Mouse (Mus musculus) heart, embryonic 12.5 days (tissue): ENCODE data around the gene Krt88. TPM values are rescaled to one million over a fixed set of nuclear protein-coding genes. Genes with fewer than 3 reads are reported as not detected.

Source experiments
- ATAC-seq: fragments of 200-750 bp; cut with Nextera tagmentation; 2 replicates; pipeline ENCODE4 v1.8.0; 2017; ENCODE audit warnings: moderate TSS enrichment, moderate library complexity; ENCODE audit not compliant: insufficient number of reproducible peaks, low FRiP score
- H3K27ac ChIP-seq: fragments of 300-500 bp; sonication (generic); 2 replicates; pipeline ENCODE4 v1.5.1; 2016; ENCODE audit warnings: mild to moderate bottlenecking, moderate library complexity; ENCODE audit not compliant: poor library complexity, severe bottlenecking
- H3K27me3 ChIP-seq: fragments of 300-500 bp; sonication (generic); replicated peaks from 2 replicates; pipeline ENCODE4 v1.6.1; 2016; ENCODE audit warnings: mild to moderate bottlenecking, moderate library complexity
- H3K36me3 ChIP-seq: fragments of 300-500 bp; sonication (generic); 2 replicates; pipeline ENCODE4 v1.6.1; 2016; ENCODE audit warnings: mild to moderate bottlenecking, moderate library complexity
- H3K4me1 ChIP-seq: fragments of 300-500 bp; sonication (generic); replicated peaks from 2 replicates; pipeline ENCODE4 v1.6.1; 2016; ENCODE audit warnings: mild to moderate bottlenecking
- H3K4me2 ChIP-seq: fragments of 300-500 bp; sonication (generic); 2 replicates; pipeline ENCODE4 v1.6.1; 2016; ENCODE audit warnings: mild to moderate bottlenecking, moderate library complexity
- H3K4me3 ChIP-seq: fragments of 300-500 bp; sonication (generic); 2 replicates; pipeline ENCODE4 v1.5.1; 2016; ENCODE audit warnings: mild to moderate bottlenecking
- H3K9ac ChIP-seq: fragments of 300-500 bp; sonication (generic); 2 replicates; pipeline ENCODE4 v1.6.1; 2016; ENCODE audit warnings: mild to moderate bottlenecking, moderate library complexity
- H3K9me3 ChIP-seq: fragments of 300-500 bp; sonication (generic); replicated peaks from 2 replicates; pipeline ENCODE4 v1.6.1; 2016; ENCODE audit warnings: mild to moderate bottlenecking, moderate library complexity
- WGBS: fragments of 180-500 bp; shearing (Covaris S2); methylation state at CpG from one replicate; pipeline ENCODE4 v1.1.7; 2016; 5-methylcytosine and 5-hydroxymethylcytosine counted together
- polyA plus RNA-seq: library from polyadenylated mRNA; unstranded; fragments of >200 nt; fragmentation: Nextera tagmentation; extraction: Ambion mirVana; gene quantifications from 2 replicates; pipeline ENCODE4 v1.2.1, GENCODE M21; 2016

Krt88 gene
- polyA plus RNA-seq = not detected in 2 replicates

DNA sequence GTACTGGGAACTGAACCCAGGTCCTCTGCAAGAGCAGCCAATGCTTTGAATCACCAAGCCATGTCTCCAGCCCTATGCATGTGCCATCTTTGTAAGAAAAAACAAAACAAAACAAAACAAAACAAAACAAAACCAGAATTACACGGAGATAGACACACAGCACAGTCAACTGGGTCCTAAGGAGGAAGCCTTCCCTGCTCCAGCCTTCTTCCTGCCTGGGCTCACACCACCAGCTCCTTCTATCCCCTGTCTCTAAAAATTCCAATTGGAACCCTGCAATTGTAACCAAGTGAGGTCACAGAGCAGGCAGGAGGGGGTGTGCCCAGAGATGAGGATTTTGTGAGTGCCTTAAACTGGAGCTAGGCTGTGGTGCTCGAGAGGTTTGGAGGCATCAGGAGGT is at the start of gene Krt88:
TSS of gene Krt88 (plus strand) at position 301 of the 400 bp plus-strand sequence.
- Histone ChIP-seq H3K9ac (no peak within 1 kb of the TSS), H3K4me3 (no peak within 1 kb of the TSS), H3K36me3 (no peaks in the 10 kb centered on the region), H3K4me1 (no peaks in the 10 kb centered on the region), H3K9me3 (no peaks in the 10 kb centered on the region), H3K27ac (no peak within 1 kb of the TSS), H3K27me3 (peaks cover 6% of the 10 kb centered on the region; the same call in 1 of the 2 replicates), H3K4me2 (peak within 1 kb of the TSS; percentile 8; the same call in 1 of the 2 replicates)
- WGBS = 69% methylated on average over 2 of the region's 2 CpGs
- ATAC-seq = no peak

DNA sequence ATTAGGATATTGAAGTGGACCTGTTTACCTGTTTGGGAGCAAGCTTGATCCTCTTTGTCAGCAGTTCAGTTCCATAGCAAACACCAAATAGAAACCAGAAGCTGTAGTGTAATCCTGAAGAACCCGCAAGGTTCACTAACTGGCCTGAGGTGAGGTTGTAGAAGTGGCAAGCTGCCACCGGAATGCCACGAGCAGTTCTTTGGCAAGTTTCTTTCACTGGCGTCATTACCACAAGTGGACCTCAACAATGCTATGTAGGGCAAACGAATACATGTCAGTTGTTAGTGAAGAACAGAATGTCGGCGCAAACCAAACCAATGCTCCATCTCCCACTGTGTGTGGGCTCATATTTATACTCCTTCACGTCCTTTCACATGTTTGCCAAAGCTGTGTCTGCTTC is 49.3 kb upstream of the Krt88 start:
- Histone ChIP-seq H3K27ac (no peak overlapping the region), H3K27me3 (0 out of 2 replicates have a peak, but pooled peaks cover 6% of the 10 kb centered on the region), H3K36me3 (no peaks in the 10 kb centered on the region), H3K4me1 (peaks cover 17% of the 10 kb centered on the region; the same call in 1 of the 2 replicates), H3K4me3 (no peak overlapping the region), H3K4me2 (no peak overlapping the region), H3K9me3 (no peaks in the 10 kb centered on the region), H3K9ac (no peak overlapping the region)
- WGBS = 79% methylated on average over 8 of the region's 8 CpGs
- no peak for ATAC-seq

DNA sequence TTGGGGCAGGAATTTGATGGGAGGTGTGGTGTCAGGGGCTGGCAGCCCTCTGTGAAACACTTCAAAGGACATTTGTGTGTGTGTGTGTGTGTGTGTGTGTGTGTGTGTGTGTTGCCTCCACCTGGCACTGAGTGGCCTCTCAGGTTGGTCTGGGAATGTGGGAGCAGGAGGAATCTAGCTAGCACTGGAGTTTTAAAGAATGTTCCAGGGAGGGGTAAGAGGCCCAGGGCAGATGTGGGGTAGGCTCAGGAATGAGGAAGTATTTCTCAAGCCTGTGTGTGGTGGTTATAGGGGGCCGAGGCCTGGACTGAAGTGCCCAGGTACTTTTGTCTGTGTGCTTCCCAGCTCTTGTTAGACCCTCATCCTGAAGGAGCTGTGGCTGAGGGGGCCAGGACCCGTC is 36.8 kb upstream of the Krt88 start, which contains the start of gene Krt7:
TSS of gene Krt7 (plus strand) at position 269 of the 400 bp plus-strand sequence.
- no peak within 1 kb of the TSS for H3K4me3 ChIP-seq
- H3K9me3 ChIP-seq = no peaks in the 10 kb centered on the region
- WGBS = 31% methylated on average over 2 of the region's 2 CpGs
- no peak for ATAC-seq
- H3K27me3 ChIP-seq = peaks cover 47% of the 10 kb centered on the region
- peak within 1 kb of the TSS; percentile 30; the same call in 1 of the 2 replicates for H3K4me2 ChIP-seq
- no peak within 1 kb of the TSS for H3K27ac ChIP-seq
- no peaks in the 10 kb centered on the region for H3K36me3 ChIP-seq
- peaks cover 13% of the 10 kb centered on the region; the same call in 1 of the 2 replicates for H3K4me1 ChIP-seq
- H3K9ac ChIP-seq = no peak within 1 kb of the TSS

DNA sequence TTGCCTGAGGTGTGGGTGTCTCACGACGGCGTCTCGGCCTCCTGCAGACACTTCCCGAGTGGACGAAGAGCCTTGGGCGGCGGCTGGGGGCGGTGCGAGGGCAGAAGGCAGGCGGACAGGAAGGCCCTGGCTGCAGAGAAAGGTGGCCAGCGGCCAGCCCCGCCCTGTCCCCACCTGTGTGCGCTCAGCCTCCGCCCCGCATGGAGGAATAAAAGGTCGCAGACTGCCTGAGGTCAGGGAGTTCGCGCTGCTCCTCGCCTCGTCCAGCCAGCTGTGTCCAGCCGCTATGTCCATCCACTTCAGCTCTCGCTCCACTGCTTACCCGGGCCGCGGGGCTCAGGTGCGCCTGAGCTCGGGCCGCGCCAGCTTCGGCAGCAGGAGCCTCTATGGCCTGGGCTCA is 35.4 kb upstream of the Krt88 start:
- H3K36me3 ChIP-seq = no peaks in the 10 kb centered on the region
- H3K9ac ChIP-seq = no peak overlapping the region
- peak overlapping the region; percentile 30 for H3K4me2 ChIP-seq
- 30% methylated on average over 25 of the region's 31 CpGs for WGBS
- ATAC-seq = no peak
- H3K4me3 ChIP-seq = peak overlapping the region; percentile 12
- H3K27ac ChIP-seq = no peak overlapping the region
- H3K4me1 ChIP-seq = peaks cover 13% of the 10 kb centered on the region; the same call in 1 of the 2 replicates
- H3K9me3 ChIP-seq = no peaks in the 10 kb centered on the region
- H3K27me3 ChIP-seq = peaks cover 54% of the 10 kb centered on the region

DNA sequence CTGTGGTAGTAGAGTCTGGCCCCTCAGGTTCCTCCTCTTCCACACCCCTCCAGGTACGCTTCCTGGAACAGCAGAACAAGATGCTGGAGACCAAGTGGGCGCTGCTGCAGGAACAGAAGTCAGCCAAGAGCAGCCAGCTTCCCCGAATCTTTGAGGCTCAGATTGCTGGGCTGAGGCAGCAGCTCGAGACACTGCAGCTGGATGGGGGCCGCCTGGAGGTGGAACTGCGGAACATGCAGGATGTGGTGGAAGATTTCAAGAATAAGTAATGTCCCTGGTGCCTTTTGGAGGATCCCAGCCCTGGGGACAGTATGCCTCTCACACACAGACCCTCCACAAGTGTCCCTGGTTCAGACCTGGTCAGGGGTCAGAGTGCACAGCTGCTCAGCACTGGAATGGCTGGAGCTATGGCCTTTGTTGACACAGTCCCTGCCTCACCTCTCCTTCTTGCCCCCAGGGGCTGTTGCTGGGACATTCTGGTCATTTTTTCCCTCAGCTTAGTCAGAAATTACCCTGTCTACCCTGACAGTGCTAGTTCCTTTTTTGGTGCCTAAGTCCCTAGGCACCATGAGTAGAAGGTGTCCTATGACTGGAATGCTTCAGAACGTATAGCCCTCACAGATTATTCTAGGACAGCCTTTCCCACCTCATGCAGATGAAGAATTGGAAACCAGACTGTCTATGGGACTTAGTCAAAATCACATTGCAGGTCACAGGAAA is 33.5 kb upstream of the Krt88 start:
- 41% methylated on average over 7 of the region's 7 CpGs for WGBS
- Histone ChIP-seq H3K27ac (no peak overlapping the region), H3K36me3 (no peaks in the 10 kb centered on the region), H3K4me3 (no peak overlapping the region), H3K4me1 (peaks cover 13% of the 10 kb centered on the region; the same call in 1 of the 2 replicates), H3K9ac (no peak overlapping the region), H3K4me2 (no peak overlapping the region), H3K9me3 (no peaks in the 10 kb centered on the region), H3K27me3 (peaks cover 61% of the 10 kb centered on the region)
- no peak for ATAC-seq

DNA sequence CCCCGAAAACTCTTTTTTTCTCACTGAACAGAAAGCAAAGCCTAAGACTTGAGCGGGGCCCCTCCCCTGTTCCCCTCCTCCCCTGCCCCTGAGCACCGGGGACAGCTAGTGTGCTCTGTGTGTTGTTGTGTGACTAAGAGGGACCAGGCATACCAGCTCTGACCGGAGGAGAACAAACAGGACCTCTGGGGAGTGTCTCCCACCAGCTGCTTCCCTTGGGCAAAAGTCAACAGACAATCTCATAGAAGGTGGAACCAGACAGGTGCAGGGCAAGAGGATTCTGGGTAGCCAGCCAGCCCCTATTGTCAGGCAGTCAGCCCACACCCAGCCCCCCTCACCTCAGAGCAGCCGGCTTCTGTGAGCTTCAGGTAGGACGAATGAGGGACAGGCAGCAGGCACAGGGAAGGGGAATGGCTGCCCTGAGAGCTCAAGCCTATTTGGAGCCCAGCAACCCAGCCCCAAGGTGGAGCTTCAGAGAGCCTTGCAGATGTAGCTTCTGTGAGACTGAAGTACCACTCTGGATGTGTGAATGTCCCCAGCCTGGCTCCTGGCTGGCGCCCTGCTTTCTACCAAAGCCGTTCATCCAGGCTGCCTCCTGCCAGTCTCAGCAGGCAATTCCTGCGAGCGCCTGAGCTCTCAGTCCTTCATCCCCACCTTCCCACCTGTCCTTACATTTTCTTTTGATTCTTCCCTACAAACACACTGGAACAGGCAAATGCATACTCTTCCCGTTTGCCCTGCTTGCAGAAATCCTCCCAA is 32.6 kb upstream of the Krt88 start:
- Histone ChIP-seq H3K27me3 (peaks cover 61% of the 10 kb centered on the region), H3K9ac (no peak overlapping the region), H3K9me3 (no peaks in the 10 kb centered on the region), H3K4me3 (no peak overlapping the region), H3K4me2 (no peak overlapping the region), H3K36me3 (no peaks in the 10 kb centered on the region), H3K27ac (no peak overlapping the region), H3K4me1 (peaks cover 13% of the 10 kb centered on the region; the same call in 1 of the 2 replicates)
- ATAC-seq = no peak
- 37% methylated on average over 11 of the region's 11 CpGs for WGBS

DNA sequence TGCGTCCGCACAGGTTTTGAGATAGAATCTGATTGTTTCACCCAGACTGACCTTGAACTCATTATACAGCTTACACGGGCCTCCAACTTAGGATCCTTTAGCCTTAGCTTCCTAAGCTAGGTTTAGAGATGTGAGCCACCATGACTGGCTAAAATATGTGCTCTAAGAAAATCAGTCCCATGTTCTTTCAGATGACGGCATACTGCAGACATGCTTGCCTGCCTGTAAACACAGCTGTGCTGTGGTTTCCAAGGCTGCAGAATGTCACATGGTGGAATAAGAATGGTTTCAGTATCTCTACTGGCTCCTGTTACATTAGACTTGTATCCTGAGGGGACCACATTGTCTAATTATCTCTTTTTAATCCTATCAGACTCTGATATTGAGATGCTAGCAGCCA is 28.6 kb upstream of the Krt88 start:
- Histone ChIP-seq H3K4me3 (no peak overlapping the region), H3K36me3 (no peaks in the 10 kb centered on the region), H3K4me2 (no peak overlapping the region), H3K27me3 (peaks cover 38% of the 10 kb centered on the region), H3K9me3 (no peaks in the 10 kb centered on the region), H3K9ac (no peak overlapping the region), H3K4me1 (0 out of 2 replicates have a peak, but pooled peaks cover 2% of the 10 kb centered on the region), H3K27ac (no peak overlapping the region)
- ATAC-seq = no peak
- WGBS = 78% methylated on average over 4 of the region's 4 CpGs

DNA sequence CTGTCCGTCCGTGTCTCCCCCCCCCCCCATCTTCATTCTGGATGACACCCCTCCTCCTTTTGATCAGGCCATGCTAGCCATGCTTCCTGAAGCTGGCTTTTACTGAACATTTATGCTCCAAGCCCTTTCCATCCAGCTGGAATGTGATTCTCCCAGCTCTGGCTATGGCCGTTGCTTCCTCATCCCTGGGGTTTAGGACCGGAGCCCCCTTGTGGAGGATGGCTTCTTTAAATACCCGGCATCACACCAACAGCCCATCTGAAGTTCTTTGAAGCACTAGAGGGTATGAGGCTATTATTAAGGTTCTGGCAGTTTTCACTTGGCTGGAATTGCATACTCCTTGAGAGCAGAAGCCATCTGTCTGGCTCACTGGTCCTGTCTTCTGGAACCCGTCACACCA is 26.6 kb upstream of the Krt88 start:
- peaks cover 4% of the 10 kb centered on the region for H3K4me1 ChIP-seq
- H3K9me3 ChIP-seq = no peaks in the 10 kb centered on the region
- no peak overlapping the region for H3K9ac ChIP-seq
- WGBS = 50% methylated on average over 6 of the region's 6 CpGs
- peaks cover 22% of the 10 kb centered on the region for H3K27me3 ChIP-seq
- no peaks in the 10 kb centered on the region for H3K36me3 ChIP-seq
- no peak overlapping the region for H3K4me2 ChIP-seq
- ATAC-seq = no peak
- no peak overlapping the region for H3K4me3 ChIP-seq
- H3K27ac ChIP-seq = no peak overlapping the region

DNA sequence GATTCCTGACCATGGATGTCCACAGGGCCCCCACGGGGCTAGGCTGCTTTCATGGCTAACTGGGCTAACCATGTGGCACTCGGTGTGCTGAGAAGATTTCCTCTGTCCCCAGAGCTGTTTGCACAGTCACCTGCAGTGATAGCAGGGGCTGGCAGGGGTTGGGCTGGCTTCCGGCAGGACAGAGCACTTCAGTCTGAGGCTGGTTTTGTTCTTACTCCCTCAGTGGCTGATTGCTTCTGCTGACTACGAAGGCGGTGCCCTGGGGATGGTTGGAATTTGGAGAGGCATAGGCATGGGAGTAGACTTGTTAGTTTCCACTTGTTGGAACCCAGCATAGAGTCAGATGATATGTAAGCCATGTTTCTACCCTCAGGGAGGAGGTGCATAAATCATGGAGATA is 22.6 kb upstream of the Krt88 start:
- peaks cover 36% of the 10 kb centered on the region for H3K27me3 ChIP-seq
- ATAC-seq = no peak
- H3K9me3 ChIP-seq = no peaks in the 10 kb centered on the region
- H3K9ac ChIP-seq = no peak overlapping the region; the same call in 1 of the 2 replicates
- no peaks in the 10 kb centered on the region for H3K36me3 ChIP-seq
- H3K4me3 ChIP-seq = no peak overlapping the region
- WGBS = 19% methylated on average over 5 of the region's 5 CpGs
- peaks cover 4% of the 10 kb centered on the region for H3K4me1 ChIP-seq
- no peak overlapping the region for H3K27ac ChIP-seq
- no peak overlapping the region for H3K4me2 ChIP-seq

DNA sequence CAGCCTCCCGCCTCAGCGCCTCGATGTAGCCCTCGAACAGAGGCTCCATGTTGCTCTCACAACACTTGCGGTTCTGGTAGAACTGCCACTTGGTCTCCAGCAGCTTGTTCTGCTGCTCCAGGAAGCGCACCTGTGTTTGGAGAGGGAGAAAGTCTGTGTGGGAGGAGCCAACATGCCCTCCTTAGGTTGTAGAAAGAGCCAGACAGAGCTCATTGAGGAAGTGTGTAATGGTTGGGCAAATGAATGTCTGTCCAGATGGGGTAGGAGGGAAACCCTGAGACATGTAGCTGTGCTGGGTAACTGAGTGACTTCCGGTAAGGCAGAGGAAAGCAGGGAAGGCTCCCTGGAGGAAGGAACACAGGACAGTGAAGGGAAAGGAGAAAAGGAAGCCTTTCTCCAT is 10.9 kb upstream of the Krt88 start:
- WGBS = 83% methylated on average over 7 of the region's 7 CpGs
- Histone ChIP-seq H3K9ac (no peak overlapping the region), H3K27ac (no peak overlapping the region), H3K4me1 (peaks cover 5% of the 10 kb centered on the region; the same call in 1 of the 2 replicates), H3K36me3 (no peaks in the 10 kb centered on the region), H3K27me3 (peaks cover 62% of the 10 kb centered on the region), H3K9me3 (no peaks in the 10 kb centered on the region), H3K4me2 (no peak overlapping the region), H3K4me3 (no peak overlapping the region)
- no peak for ATAC-seq

DNA sequence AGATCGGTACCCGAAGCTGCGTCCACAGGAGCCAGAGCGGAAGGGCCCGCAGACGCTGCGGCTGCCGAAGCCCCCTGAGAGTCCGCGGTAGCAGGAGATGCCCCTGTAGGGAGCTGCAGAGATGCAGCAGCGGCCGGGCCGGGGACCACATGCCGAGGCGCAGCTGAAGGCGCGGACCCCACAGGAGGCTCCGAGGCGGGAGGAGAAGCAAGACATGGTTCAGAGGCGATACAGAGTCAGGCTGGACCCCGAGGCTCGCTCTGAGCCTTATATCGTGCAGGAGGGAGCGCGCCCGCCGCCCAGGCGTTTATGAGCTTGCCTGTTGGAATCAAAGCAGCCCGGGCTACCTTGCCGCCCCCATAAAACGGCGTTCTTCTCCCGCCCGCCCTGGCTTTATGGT is 9.0 kb upstream of the Krt88 start, which contains the start of gene Krt87:
TSS of gene Krt87 (minus strand) at position 250 of the 400 bp plus-strand sequence.
- Histone ChIP-seq H3K4me2 (peak within 1 kb of the TSS; percentile 51), H3K4me1 (peaks cover 5% of the 10 kb centered on the region; the same call in 1 of the 2 replicates), H3K4me3 (peak within 1 kb of the TSS; percentile 20), H3K9me3 (no peaks in the 10 kb centered on the region), H3K36me3 (no peaks in the 10 kb centered on the region), H3K27me3 (peaks cover 57% of the 10 kb centered on the region), H3K27ac (no peak within 1 kb of the TSS), H3K9ac (no peak within 1 kb of the TSS)
- no peak for ATAC-seq
- 2% methylated on average over 34 of the region's 34 CpGs for WGBS
